Mouse (Mus musculus): Measurements from ENCODE around the gene Setx. TPM values are rescaled to one million over a fixed set of nuclear protein-coding genes. Genes with fewer than 3 reads are reported as not detected.
"Not testable (repeated sequence)": the region's sequence is repeated elsewhere in the genome, so short reads cannot be mapped to it uniquely, and the experiment has no call there.

The Setx gene
- total RNA-seq (2017), result 97.7 to 134 TPM (median 109 TPM) in 3 replicates

- no peak for ATAC-seq (replicated peaks; ENCODE audit: insufficient number of reproducible peaks, low FRiP score, low TSS enrichment, poor library complexity, severe bottlenecking)
Observed at GRCm38 (mm10) chr2:29123907-29124569, at the start of gene Setx. Gene Setx (plus strand): TSS chr2:29124181.

DNA sequence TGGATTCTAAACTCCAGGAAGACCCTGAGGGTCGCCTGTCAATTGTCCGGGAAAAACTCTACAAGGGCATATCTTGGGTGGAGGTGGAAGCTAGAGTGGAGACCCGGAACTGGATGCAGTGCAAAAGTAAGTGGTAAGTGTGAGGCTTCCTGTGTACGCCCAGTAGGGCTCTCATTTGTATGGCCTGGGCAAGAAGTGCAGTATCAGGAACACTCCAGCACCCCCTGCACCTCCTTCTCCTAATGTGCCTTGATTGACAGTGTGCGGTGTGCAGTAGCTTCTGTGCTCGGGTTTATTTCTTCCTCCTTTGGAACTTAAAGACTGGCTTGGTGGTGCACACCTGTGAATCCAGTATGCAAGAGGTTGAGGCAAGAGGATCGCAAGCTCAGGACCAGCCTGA, 49.3 kb upstream of the Setx start:
- no peak for ATAC-seq (replicated peaks; ENCODE audit: insufficient number of reproducible peaks, low FRiP score, low TSS enrichment, poor library complexity, severe bottlenecking)

- no peak for ATAC-seq (replicated peaks; ENCODE audit: insufficient number of reproducible peaks, low FRiP score, low TSS enrichment, poor library complexity, severe bottlenecking)
Observed at GRCm38 (mm10) chr2:29075331-29076070, 48.5 kb upstream of the Setx start.

GRCm38 (mm10) chr2:29076226-29076625, 47.8 kb upstream of the Setx start:
- no peak for ATAC-seq (replicated peaks; ENCODE audit: insufficient number of reproducible peaks, low FRiP score, low TSS enrichment, poor library complexity, severe bottlenecking)

GRCm38 (mm10) chr2:29081965-29082364, 42.0 kb upstream of the Setx start:
- ATAC-seq (replicated peaks; ENCODE audit: insufficient number of reproducible peaks, low FRiP score, low TSS enrichment, poor library complexity, severe bottlenecking), result no peak

DNA sequence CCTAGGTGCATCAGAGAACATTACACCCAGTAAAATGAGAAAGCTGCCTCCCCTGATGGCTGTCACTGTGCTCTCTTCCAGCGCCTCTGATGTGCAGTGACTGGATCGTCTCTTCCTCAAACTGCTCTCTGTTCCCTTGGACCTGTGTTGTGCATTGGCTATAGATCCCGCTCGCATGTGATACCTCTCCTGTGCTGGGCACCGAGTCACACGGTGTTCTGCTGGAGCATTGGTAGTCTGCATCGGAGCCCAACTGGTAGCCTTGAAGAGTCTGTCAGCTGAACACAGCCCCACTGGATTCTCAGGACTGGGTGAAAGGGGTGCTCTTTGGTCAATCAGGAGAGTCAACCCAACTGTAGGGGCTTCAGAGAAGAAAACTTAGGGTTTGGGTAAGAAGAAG, 38.0 kb upstream of the Setx start:
- ATAC-seq (replicated peaks; ENCODE audit: insufficient number of reproducible peaks, low FRiP score, low TSS enrichment, poor library complexity, severe bottlenecking), result no peak

DNA sequence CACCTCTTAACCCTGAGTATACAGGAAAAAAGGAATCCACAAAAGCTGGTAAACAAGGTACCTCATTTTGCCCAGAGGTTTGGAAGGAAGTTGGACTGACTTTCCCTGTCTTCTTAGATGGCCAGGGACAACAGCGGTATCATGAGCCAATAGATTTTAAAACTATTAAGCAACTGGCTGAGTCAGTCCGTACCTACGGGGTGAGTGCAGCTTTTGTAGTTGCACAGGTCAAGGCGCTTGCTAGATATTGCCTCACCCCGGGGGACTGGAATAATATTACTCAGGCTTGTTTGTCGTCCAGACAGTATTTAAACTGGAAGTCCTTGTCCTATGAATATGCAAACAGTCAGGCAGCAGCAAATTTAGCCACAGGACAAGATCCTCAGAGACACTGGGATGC, 34.7 kb upstream of the Setx start:
- not testable (repeated sequence) for ATAC-seq (replicated peaks; ENCODE audit: insufficient number of reproducible peaks, low FRiP score, low TSS enrichment, poor library complexity, severe bottlenecking)

DNA sequence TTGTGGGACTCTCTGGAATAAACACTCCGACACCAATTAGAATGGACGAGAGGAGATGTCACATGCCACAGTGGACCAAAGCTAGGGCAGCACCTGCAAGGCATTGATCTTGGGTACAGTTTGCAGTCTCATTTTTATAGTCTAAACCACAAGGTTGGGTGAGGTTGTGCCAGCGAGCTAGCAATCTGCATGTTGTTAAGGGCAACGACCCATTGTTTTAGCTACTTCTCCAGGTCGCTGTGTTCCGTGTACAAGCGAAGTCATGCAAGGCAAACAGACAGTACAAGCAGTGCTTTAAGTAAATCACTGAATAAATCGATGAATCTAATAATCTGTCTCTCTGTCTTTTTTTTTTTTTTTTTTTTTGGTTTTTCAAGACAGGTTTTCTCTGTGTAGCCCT, 28.3 kb upstream of the Setx start:
- no peak for ATAC-seq (replicated peaks; ENCODE audit: insufficient number of reproducible peaks, low FRiP score, low TSS enrichment, poor library complexity, severe bottlenecking)

- ATAC-seq (replicated peaks; ENCODE audit: insufficient number of reproducible peaks, low FRiP score, low TSS enrichment, poor library complexity, severe bottlenecking), result no peak
Observed at GRCm38 (mm10) chr2:29096751-29097150, 27.2 kb upstream of the Setx start.

DNA sequence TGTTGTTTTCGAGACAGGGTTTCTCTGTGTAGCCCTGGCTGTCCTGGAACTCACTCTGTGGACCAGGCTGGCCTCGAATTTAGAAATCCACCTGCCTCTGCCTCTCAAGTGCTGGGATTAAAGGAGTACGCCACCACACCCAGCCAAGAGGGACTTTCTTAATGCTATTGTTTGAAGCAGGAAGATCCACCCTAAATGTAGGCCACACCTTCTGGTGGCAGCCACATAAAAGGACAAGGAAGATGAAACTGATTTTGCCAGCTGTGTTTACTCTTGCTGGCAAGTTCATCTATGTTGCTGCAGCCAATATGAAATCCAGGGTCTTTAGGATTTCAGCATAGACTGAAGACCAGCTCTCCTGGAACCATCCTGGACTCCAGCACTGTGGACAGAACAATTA, 26.5 kb upstream of the Setx start:
- ATAC-seq (replicated peaks; ENCODE audit: insufficient number of reproducible peaks, low FRiP score, low TSS enrichment, poor library complexity, severe bottlenecking), result no peak

DNA sequence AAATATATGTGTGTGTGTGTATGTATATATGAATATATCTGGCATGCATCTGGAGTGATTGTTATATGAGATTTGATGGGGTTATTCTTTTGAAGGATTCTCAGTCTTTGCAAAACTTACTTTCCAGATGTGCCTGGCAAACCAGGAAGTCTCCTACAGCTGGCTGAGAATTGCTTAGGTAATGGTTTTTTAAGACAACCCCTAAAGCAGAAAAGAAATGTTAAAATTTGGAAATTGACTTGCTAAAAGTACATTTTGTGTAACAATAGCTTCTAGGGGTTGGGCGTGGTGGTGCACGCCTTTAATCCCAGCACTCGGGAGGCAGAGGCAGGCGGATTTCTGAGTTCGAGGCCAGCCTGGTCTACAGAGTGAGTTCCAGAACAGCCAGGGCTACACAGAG, 26.0 kb upstream of the Setx start:
- not testable (repeated sequence) for ATAC-seq (replicated peaks; ENCODE audit: insufficient number of reproducible peaks, low FRiP score, low TSS enrichment, poor library complexity, severe bottlenecking)

DNA sequence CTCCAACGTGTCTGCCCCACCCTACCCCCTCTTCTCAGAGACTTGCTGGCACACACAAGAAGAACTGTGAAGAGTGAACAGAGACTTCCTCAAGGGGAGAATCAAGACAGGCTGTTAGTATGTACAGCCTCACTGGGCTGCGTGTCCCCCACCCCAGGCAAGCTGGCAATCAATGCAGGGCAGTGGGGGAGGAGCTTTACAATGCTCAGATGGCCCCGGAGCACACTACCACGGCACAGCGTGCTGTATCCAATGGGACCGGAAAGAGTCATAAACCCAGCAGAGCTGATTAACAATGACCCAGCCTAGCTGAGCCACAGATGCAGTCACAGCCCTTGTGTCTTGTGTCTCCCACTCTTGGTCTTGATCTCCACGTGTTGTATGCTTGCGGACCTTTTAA, 25.2 kb upstream of the Setx start:
- no peak for ATAC-seq (replicated peaks; ENCODE audit: insufficient number of reproducible peaks, low FRiP score, low TSS enrichment, poor library complexity, severe bottlenecking)

GRCm38 (mm10) chr2:29099646-29100045, 24.3 kb upstream of the Setx start:
- no peak for ATAC-seq (replicated peaks; ENCODE audit: insufficient number of reproducible peaks, low FRiP score, low TSS enrichment, poor library complexity, severe bottlenecking)

- ATAC-seq (replicated peaks; ENCODE audit: insufficient number of reproducible peaks, low FRiP score, low TSS enrichment, poor library complexity, severe bottlenecking), result no peak
Observed at GRCm38 (mm10) chr2:29100822-29101534, 23.0 kb upstream of the Setx start.

DNA sequence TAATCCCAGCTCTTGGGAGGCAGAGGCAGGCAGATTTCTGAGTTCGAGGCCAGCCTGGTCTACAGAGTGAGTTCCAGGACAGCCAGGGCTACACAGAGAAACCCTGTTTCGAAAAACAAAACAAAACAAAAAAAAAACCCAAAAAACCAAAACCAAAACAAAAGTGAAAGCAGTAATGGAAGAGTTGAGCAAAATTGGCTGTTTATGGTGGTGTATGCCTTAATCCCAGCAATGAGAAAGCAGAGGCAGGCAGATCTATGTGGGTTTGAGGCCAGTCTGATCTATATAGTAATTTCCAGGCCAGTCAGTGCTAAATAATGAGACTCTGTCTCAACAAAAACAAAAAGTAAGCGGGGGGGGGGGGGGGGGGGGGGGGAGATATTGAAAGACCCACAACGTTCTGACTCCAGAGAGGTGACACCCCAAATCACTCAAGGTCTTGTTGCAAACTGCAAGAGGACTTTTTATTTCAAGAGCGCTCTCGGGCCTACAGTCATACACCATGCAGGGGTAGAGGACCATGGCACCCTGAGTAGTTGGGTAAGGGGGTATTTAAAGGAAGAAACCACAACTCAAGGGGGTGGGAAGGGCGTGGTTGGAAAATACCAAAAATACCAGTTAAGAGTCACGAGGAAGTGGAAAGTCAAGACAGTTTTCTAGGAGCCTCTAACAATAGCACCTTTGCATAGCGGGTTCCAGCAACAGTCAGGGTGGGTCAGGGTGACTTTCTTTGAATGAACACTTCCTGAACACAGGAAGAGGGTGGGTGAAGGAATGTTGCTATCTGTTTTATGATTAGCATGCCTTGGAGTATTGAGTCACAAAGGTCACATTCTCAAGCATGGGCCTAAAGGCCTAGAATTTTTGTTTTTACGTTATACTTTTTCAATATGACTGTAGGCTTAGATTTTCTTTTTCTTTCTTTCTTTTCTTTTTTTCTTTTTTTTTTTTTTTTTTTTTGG, 21.3 kb upstream of the Setx start:
- ATAC-seq (replicated peaks; ENCODE audit: insufficient number of reproducible peaks, low FRiP score, low TSS enrichment, poor library complexity, severe bottlenecking), result not testable (repeated sequence)

- no peak for ATAC-seq (replicated peaks; ENCODE audit: insufficient number of reproducible peaks, low FRiP score, low TSS enrichment, poor library complexity, severe bottlenecking)
Observed at GRCm38 (mm10) chr2:29120969-29121368, 3.0 kb upstream of the Setx start.

DNA sequence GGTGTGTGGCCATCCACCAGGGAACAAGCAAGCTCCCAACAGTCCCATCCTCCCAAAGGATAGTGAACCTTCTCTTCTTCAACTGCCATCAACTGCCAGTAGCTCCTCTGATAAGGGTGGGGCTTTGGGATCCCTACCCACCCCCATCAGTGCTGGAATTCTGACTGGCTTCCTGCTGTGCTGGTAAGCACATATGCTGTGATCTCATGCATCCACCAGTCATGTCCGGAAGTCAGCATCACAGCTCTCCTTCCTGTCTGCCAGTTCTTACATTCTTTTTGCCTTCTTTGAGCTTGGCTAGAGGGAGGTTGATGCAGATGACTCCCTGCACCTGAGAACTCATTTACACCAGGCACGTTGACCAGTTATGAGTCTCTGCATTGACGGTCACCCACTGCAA, 1.5 kb upstream of the Setx start:
- no peak for ATAC-seq (replicated peaks; ENCODE audit: insufficient number of reproducible peaks, low FRiP score, low TSS enrichment, poor library complexity, severe bottlenecking)

DNA sequence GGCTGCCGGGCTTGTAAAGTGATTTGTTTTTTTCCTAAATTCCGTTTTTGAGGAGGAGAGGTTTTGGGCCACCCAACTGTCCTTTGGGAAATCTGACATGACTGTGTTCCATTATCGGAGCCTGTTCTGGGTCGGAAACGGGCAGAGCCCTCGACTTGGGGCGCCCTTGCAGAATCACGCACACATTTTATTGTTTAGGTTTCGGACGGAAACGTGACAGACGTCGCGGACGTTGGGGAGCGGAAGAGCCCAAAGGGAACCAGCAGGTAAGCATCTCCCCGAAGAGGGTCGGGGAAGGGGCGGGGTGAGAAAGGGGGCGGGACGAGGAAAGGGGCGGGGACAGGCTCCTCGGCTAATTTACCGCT, 572 bp downstream of the Setx start:
- no peak for ATAC-seq (replicated peaks; ENCODE audit: insufficient number of reproducible peaks, low FRiP score, low TSS enrichment, poor library complexity, severe bottlenecking)

Data from monocyte, adult 5-6 weeks (primary cell).